Mouse (Mus musculus): ENCODE data around the gene 6430548M08Rik. TPM values are rescaled to one million over a fixed set of nuclear protein-coding genes. Genes with fewer than 3 reads are reported as not detected.

6430548M08Rik gene
- polyA plus RNA-seq (2015; fragmentation: Nextera tagmentation; extraction: Ambion mirVana): 8.5 and 10.4 TPM in 2 replicates

GRCm38 (mm10) chr8:120113758-120114255 is at the start of gene 6430548M08Rik:
6430548M08Rik (plus strand) TSS chr8:120114152.
- peak within 1 kb of the TSS; percentile 73 for H3K9ac ChIP-seq (ENCODE audit: low read length)
- peak within 1 kb of the TSS; percentile 94 for H3K27ac ChIP-seq (ENCODE audit: low read length)
- peak within 1 kb of the TSS; percentile 78 for H3K4me3 ChIP-seq (ENCODE audit: low read length)
- H3K4me1 ChIP-seq (replicated peaks; ENCODE audit: control insufficient read depth, insufficient read depth, low read length): peaks cover 13% of the 10 kb centered on the region
- peak; percentile 98 for ATAC-seq (ENCODE audit: low read depth)
- no peaks in the 10 kb centered on the region for H3K36me3 ChIP-seq (ENCODE audit: control insufficient read depth, insufficient read depth, low read length)
- under 1% methylated on average over 53 of the region's 61 CpGs for WGBS
- no peaks in the 10 kb centered on the region for H3K9me3 ChIP-seq (ENCODE audit: control insufficient read depth, low read length)
- peak within 1 kb of the TSS; percentile 99 for H3K4me2 ChIP-seq (ENCODE audit: low read depth, low read length)
- peaks cover 22% of the 10 kb centered on the region for H3K27me3 ChIP-seq (ENCODE audit: control insufficient read depth, insufficient read depth, low read depth, low read length)

DNA sequence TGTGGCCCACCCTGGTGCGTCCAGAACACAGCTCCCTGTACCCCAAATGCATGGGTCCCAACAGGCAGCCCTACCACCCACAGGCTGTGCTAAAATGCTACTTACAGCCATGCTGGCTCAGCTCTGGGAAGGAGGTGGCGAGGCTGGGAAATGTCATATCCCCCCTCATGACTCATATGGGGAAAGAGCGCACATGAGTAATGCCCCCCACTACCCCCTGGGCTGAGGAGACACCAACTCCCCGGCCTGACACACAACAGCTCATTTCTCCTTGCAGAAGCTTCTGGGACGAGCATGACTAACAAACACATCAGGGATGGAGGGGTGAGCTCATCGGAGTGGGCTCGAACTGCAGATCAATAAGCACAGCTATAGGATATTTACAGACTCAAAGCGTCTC is 48.3 kb upstream of the 6430548M08Rik start:
- Histone ChIP-seq H3K27me3 (ENCODE audit: control insufficient read depth, insufficient read depth, low read depth, low read length) (no peaks in the 10 kb centered on the region), H3K4me1 (replicated peaks; ENCODE audit: control insufficient read depth, insufficient read depth, low read length) (peaks cover 5% of the 10 kb centered on the region), H3K27ac (ENCODE audit: low read length) (no peak overlapping the region), H3K36me3 (ENCODE audit: control insufficient read depth, insufficient read depth, low read length) (no peaks in the 10 kb centered on the region), H3K4me2 (ENCODE audit: low read depth, low read length) (no peak overlapping the region), H3K9ac (ENCODE audit: low read length) (no peak overlapping the region), H3K4me3 (ENCODE audit: low read length) (no peak overlapping the region), H3K9me3 (ENCODE audit: control insufficient read depth, low read length) (no peaks in the 10 kb centered on the region)
- 85% methylated on average over 8 of the region's 8 CpGs for WGBS
- no peak for ATAC-seq (ENCODE audit: low read depth)

GRCm38 (mm10) chr8:120066226-120066625 is 47.7 kb upstream of the 6430548M08Rik start:
- no peaks in the 10 kb centered on the region for H3K9me3 ChIP-seq (ENCODE audit: control insufficient read depth, low read length)
- WGBS: 47% methylated on average over 4 of the region's 4 CpGs

GRCm38 (mm10) chr8:120067936-120068668 is 45.9 kb upstream of the 6430548M08Rik start:
- no peak overlapping the region for H3K4me3 ChIP-seq (ENCODE audit: low read length)
- H3K4me1 ChIP-seq (replicated peaks; ENCODE audit: control insufficient read depth, insufficient read depth, low read length): peaks cover 5% of the 10 kb centered on the region
- no peak overlapping the region for H3K9ac ChIP-seq (ENCODE audit: low read length)
- no peak overlapping the region for H3K4me2 ChIP-seq (ENCODE audit: low read depth, low read length)
- 51% methylated on average over 19 of the region's 19 CpGs for WGBS
- H3K9me3 ChIP-seq (ENCODE audit: control insufficient read depth, low read length): no peaks in the 10 kb centered on the region
- no peak overlapping the region for H3K27ac ChIP-seq (ENCODE audit: low read length)
- no peaks in the 10 kb centered on the region for H3K36me3 ChIP-seq (ENCODE audit: control insufficient read depth, insufficient read depth, low read length)
- ATAC-seq (ENCODE audit: low read depth): no peak
- no peaks in the 10 kb centered on the region for H3K27me3 ChIP-seq (ENCODE audit: control insufficient read depth, insufficient read depth, low read depth, low read length)

More at GRCm38 (mm10) chr8:120066226-120066625, 47.7 kb upstream of the 6430548M08Rik start:
- H3K9ac ChIP-seq (ENCODE audit: low read length): no peak overlapping the region
- H3K27me3 ChIP-seq (ENCODE audit: control insufficient read depth, insufficient read depth, low read depth, low read length): no peaks in the 10 kb centered on the region
- H3K27ac ChIP-seq (ENCODE audit: low read length): no peak overlapping the region
- no peak for ATAC-seq (ENCODE audit: low read depth)
- no peak overlapping the region for H3K4me3 ChIP-seq (ENCODE audit: low read length)
- H3K36me3 ChIP-seq (ENCODE audit: control insufficient read depth, insufficient read depth, low read length): no peaks in the 10 kb centered on the region
- no peak overlapping the region for H3K4me2 ChIP-seq (ENCODE audit: low read depth, low read length)
- peaks cover 5% of the 10 kb centered on the region for H3K4me1 ChIP-seq (replicated peaks; ENCODE audit: control insufficient read depth, insufficient read depth, low read length)

DNA sequence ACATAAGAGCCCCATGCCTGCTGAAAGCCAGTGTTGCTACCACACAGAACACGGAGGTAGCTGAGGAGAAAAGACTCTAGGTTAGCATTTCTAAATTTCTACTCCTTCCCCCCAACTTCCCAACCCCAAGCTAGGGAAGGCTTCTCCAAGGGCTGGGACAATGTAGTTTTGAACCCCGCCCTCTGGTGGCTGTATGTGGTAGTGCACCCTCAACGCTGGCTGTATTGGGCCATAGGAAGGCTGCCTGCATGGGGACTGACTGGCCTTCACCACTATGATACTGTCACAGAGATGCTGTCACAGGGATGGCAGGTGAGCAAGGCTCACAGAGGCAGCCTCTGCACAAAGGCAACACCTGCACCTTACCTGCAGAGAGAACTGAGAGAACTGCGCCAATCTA is 42.3 kb upstream of the 6430548M08Rik start:
- 27% methylated on average over 4 of the region's 4 CpGs for WGBS
- no peak overlapping the region for H3K27ac ChIP-seq (ENCODE audit: low read length)
- H3K9me3 ChIP-seq (ENCODE audit: control insufficient read depth, low read length): no peaks in the 10 kb centered on the region
- no peaks in the 10 kb centered on the region for H3K36me3 ChIP-seq (ENCODE audit: control insufficient read depth, insufficient read depth, low read length)
- ATAC-seq (ENCODE audit: low read depth): peak; percentile 82
- no peak overlapping the region for H3K4me2 ChIP-seq (ENCODE audit: low read depth, low read length)
- no peaks in the 10 kb centered on the region for H3K27me3 ChIP-seq (ENCODE audit: control insufficient read depth, insufficient read depth, low read depth, low read length)
- H3K9ac ChIP-seq (ENCODE audit: low read length): no peak overlapping the region
- peaks cover 5% of the 10 kb centered on the region for H3K4me1 ChIP-seq (replicated peaks; ENCODE audit: control insufficient read depth, insufficient read depth, low read length)
- H3K4me3 ChIP-seq (ENCODE audit: low read length): no peak overlapping the region

DNA sequence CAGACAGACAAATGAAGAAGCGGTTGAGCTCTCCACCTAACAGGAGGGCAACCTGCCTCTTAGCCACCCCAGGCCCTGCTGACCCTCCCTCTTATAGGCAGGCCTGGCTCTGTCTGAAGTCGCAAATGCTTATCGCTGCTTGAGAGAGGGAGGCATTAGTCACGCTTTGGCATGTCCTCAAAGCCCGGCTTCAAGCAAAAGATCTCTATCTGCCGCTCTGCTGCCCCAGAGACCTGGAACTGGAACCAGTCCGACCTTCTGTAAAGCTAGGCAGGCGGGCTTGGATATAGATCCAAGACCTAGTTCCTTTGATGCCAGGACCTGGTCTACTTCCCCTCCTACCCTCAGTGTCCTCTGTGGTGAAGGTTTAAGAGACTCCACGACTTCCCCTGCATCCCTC is 41.7 kb upstream of the 6430548M08Rik start:
- H3K27ac ChIP-seq (ENCODE audit: low read length): no peak overlapping the region
- no peaks in the 10 kb centered on the region for H3K36me3 ChIP-seq (ENCODE audit: control insufficient read depth, insufficient read depth, low read length)
- H3K27me3 ChIP-seq (ENCODE audit: control insufficient read depth, insufficient read depth, low read depth, low read length): no peaks in the 10 kb centered on the region
- 66% methylated on average over 9 of the region's 9 CpGs for WGBS
- no peak overlapping the region for H3K9ac ChIP-seq (ENCODE audit: low read length)
- H3K4me2 ChIP-seq (ENCODE audit: low read depth, low read length): no peak overlapping the region
- H3K4me3 ChIP-seq (ENCODE audit: low read length): no peak overlapping the region
- peaks cover 5% of the 10 kb centered on the region for H3K4me1 ChIP-seq (replicated peaks; ENCODE audit: control insufficient read depth, insufficient read depth, low read length)
- no peaks in the 10 kb centered on the region for H3K9me3 ChIP-seq (ENCODE audit: control insufficient read depth, low read length)
- ATAC-seq (ENCODE audit: low read depth): peak; percentile 7; the same call in 1 of the 2 replicates

- Histone ChIP-seq H3K9me3 (ENCODE audit: control insufficient read depth, low read length) (no peaks in the 10 kb centered on the region), H3K9ac (ENCODE audit: low read length) (no peak overlapping the region), H3K27ac (ENCODE audit: low read length) (no peak overlapping the region), H3K36me3 (ENCODE audit: control insufficient read depth, insufficient read depth, low read length) (no peaks in the 10 kb centered on the region), H3K27me3 (ENCODE audit: control insufficient read depth, insufficient read depth, low read depth, low read length) (no peaks in the 10 kb centered on the region), H3K4me2 (ENCODE audit: low read depth, low read length) (no peak overlapping the region), H3K4me1 (replicated peaks; ENCODE audit: control insufficient read depth, insufficient read depth, low read length) (peaks cover 5% of the 10 kb centered on the region), H3K4me3 (ENCODE audit: low read length) (no peak overlapping the region)
- WGBS: 71% methylated on average over 8 of the region's 8 CpGs
- no peak for ATAC-seq (ENCODE audit: low read depth)
Measured at GRCm38 (mm10) chr8:120072827-120073226, 41.1 kb upstream of the 6430548M08Rik start.

GRCm38 (mm10) chr8:120074516-120074915 is 39.4 kb upstream of the 6430548M08Rik start:
- WGBS: 49% methylated on average over 6 of the region's 6 CpGs
- Histone ChIP-seq H3K9me3 (ENCODE audit: control insufficient read depth, low read length) (no peaks in the 10 kb centered on the region), H3K4me3 (ENCODE audit: low read length) (no peak overlapping the region), H3K9ac (ENCODE audit: low read length) (no peak overlapping the region), H3K4me1 (replicated peaks; ENCODE audit: control insufficient read depth, insufficient read depth, low read length) (no peaks in the 10 kb centered on the region; the same call in 1 of the 2 replicates), H3K27me3 (ENCODE audit: control insufficient read depth, insufficient read depth, low read depth, low read length) (no peaks in the 10 kb centered on the region), H3K4me2 (ENCODE audit: low read depth, low read length) (no peak overlapping the region), H3K36me3 (ENCODE audit: control insufficient read depth, insufficient read depth, low read length) (no peaks in the 10 kb centered on the region), H3K27ac (ENCODE audit: low read length) (no peak overlapping the region)
- no peak for ATAC-seq (ENCODE audit: low read depth)

GRCm38 (mm10) chr8:120075347-120075746 is 38.6 kb upstream of the 6430548M08Rik start:
- H3K9me3 ChIP-seq (ENCODE audit: control insufficient read depth, low read length): no peaks in the 10 kb centered on the region
- no peaks in the 10 kb centered on the region for H3K27me3 ChIP-seq (ENCODE audit: control insufficient read depth, insufficient read depth, low read depth, low read length)
- no peaks in the 10 kb centered on the region for H3K36me3 ChIP-seq (ENCODE audit: control insufficient read depth, insufficient read depth, low read length)
- no peak for ATAC-seq (ENCODE audit: low read depth)
- 58% methylated on average over 6 of the region's 6 CpGs for WGBS
- no peak overlapping the region for H3K4me3 ChIP-seq (ENCODE audit: low read length)
- no peaks in the 10 kb centered on the region; the same call in 1 of the 2 replicates for H3K4me1 ChIP-seq (replicated peaks; ENCODE audit: control insufficient read depth, insufficient read depth, low read length)
- no peak overlapping the region for H3K9ac ChIP-seq (ENCODE audit: low read length)
- no peak overlapping the region for H3K27ac ChIP-seq (ENCODE audit: low read length)
- H3K4me2 ChIP-seq (ENCODE audit: low read depth, low read length): no peak overlapping the region

Data from lung, embryonic 16.5 days (tissue).